Mouse (Mus musculus) bone marrow, adult 2 months (tissue): ENCODE data around the gene Nkrf.

Experiments used
- CTCF ChIP-seq: fragments of 200-500 bp; IDR thresholded peaks from 2 replicates; pipeline ENCODE4 v1.5.1; 2011; ENCODE audit warnings: low read length, control low read depth; ENCODE audit not compliant: control insufficient read depth, insufficient read depth
- POLR2A ChIP-seq: fragments of 200-500 bp; IDR thresholded peaks from 2 replicates; pipeline ENCODE4 v1.6.1; 2011; ENCODE audit warnings: low read depth, mild to moderate bottlenecking, control low read depth, low read length, borderline replicate concordance; ENCODE audit not compliant: control insufficient read depth

DNA sequence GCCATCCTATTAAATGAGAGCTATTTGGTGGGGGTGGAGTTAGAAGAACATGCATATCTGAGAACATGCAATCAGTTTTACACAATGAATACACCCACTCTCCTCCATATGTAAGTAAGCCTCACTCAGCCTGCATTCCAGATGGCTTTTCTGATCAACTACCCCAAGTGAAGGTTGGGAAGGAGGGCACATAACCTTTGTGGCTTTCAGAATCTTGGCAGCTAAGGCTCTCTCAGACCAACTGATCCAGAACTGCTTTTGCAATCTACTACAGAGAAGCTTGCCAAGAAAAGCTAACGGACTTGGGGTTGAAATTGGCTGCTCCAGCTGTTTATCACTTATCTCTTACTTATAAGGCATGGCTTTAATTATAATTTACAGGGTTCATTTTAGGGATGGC lies 15.1 kb upstream of the Nkrf start:
- no peak for TF ChIP-seq CTCF
- TF ChIP-seq POLR2A: no peak
